Mouse (Mus musculus) testis, adult 2 months (tissue): ENCODE measurements around the gene Insm2. TPM values are rescaled to one million over a fixed set of nuclear protein-coding genes. Genes with fewer than 3 reads are reported as not detected.
A peak's percentile ranks its signal among the peaks of the same experiment; 100 is the strongest.
"Not testable (repeated sequence)": the region's sequence is repeated elsewhere in the genome, so short reads cannot be mapped to it uniquely, and the experiment has no call there.

Experiments
- H3K27ac ChIP-seq: fragments of 200-500 bp; 2 replicates; pipeline ENCODE4 v1.5.1; 2012; ENCODE audit warnings: low read depth, low read length; ENCODE audit not compliant: control insufficient read depth, insufficient read depth
- H3K27me3 ChIP-seq: fragments of 200-500 bp; 2 replicates; pipeline ENCODE4 v1.6.1; 2012; ENCODE audit warnings: mild to moderate bottlenecking, low read length, moderate library complexity; ENCODE audit not compliant: control insufficient read depth, insufficient read depth
- H3K36me3 ChIP-seq: fragments of 200-500 bp; 2 replicates; pipeline ENCODE4 v1.6.1; 2012; ENCODE audit warnings: mild to moderate bottlenecking, low read length; ENCODE audit not compliant: control insufficient read depth, insufficient read depth
- H3K4me1 ChIP-seq: fragments of 200-500 bp; 2 replicates; pipeline ENCODE4 v1.6.1; 2012; ENCODE audit warnings: low read length; ENCODE audit not compliant: control insufficient read depth, insufficient read depth
- H3K4me3 ChIP-seq: fragments of 200-500 bp; 2 replicates; pipeline ENCODE4 v1.5.1; 2012; ENCODE audit warnings: low read depth, mild to moderate bottlenecking, low read length, moderate library complexity, mixed read lengths; ENCODE audit not compliant: control insufficient read depth
- CTCF ChIP-seq: fragments of 200-500 bp; IDR thresholded peaks from 2 replicates; pipeline ENCODE4 v1.5.1; 2012; ENCODE audit warnings: low read depth, mild to moderate bottlenecking, inconsistent platforms, low read length, moderate library complexity; ENCODE audit not compliant: control insufficient read depth, insufficient read depth, insufficient replicate concordance
- POLR2A ChIP-seq: fragments of 200-500 bp; IDR thresholded peaks from 2 replicates; pipeline ENCODE4 v1.6.1; 2012; ENCODE audit warnings: low read depth, mild to moderate bottlenecking, inconsistent platforms, low read length, moderate library complexity; ENCODE audit not compliant: control insufficient read depth
- polyA plus RNA-seq: library from polyadenylated mRNA; depleted of rRNA; stranded (reverse); fragments of >200 nt; gene quantifications from 2 replicates; pipeline ENCODE4 v1.2.3, GENCODE M21; 2012

Insm2 gene
- polyA plus RNA-seq, 1 experiment, result not detected

DNA sequence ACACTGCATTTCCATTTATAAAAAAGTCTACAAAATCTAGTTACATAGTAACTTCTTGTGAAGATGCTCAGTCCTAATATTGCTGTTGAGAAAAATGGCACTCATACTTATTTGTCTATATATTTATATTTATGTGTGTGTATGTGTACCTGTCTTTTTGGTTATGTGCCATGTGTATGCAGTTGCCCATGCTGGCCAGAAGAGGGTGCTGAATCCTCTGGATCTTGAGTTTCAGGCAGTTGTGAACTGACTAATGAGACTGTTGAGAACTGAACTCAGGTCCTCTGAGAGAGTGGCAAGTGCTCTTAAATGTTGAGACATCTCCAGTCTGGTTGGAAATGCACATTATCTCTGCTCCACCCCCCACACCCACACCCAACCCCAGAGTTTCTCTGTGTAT is 26.1 kb upstream of the Insm2 start:
- H3K4me3 ChIP-seq, result no peak overlapping the region
- no peaks in the 10 kb centered on the region for H3K27me3 ChIP-seq
- peaks cover 7% of the 10 kb centered on the region for H3K4me1 ChIP-seq
- H3K36me3 ChIP-seq, result no peaks in the 10 kb centered on the region
- TF ChIP-seq CTCF (no peak), POLR2A (no peak)
- no peak overlapping the region for H3K27ac ChIP-seq

DNA sequence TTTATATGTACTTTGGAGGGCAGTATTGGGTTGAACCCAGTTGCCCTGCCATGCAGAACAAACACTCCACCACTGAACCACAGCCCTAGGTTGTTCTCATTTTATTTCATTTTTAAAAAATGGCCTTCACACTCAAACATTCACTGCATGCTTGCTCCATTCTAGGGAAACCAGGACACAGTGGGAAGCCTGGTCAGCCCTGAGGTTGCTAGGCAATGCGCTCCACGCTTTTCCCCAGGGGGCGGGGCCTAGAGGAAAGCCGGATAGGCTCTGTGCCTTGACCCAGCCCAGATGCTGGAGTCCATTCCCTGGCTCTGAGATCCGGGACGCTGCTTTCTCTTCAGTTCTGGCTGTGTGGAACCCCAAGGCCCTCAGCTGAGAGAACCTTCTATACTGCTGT is 25.4 kb upstream of the Insm2 start:
- Histone ChIP-seq H3K27me3 (no peaks in the 10 kb centered on the region), H3K27ac (no peak overlapping the region), H3K4me3 (no peak overlapping the region), H3K36me3 (no peaks in the 10 kb centered on the region), H3K4me1 (peaks cover 7% of the 10 kb centered on the region)
- TF ChIP-seq POLR2A, result no peak
- TF ChIP-seq CTCF, result no peak

DNA sequence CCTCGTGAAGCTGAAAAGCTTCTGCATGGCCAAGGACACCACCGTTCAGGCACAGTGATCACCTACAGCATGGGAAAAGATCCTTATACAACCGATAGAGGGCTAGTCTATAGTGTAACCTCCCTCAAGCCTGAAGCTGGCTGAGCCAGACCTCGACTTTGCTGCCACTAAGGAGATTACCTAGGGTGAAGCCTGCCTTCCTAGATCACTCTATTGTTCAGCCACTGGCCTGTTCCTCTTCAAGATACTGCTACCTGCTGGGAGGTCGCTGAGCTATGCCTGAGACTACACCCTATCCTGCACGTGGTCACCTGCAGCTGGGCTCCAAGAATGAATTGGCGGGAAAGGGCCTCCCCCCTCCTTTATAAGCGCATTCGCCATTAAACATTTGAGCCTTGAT is 12.3 kb upstream of the Insm2 start:
- H3K4me1 ChIP-seq, result not testable (repeated sequence)

DNA sequence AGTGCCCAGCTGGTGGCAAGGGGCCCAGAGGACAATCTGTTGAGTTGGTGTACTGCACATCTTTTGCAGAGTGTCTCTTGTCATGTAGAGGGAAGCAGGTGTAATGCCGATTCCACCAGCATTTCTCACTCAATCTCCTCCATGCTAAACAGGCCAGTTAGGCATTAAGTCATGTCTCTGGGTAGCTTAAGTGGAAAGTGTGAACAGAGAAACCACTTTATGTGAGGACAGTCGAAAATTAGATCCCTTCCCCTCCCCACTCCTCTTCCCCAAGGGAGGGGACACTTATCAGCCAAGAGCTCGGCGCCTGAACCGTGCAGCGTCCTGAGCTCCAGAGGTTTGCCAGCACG is 715 bp upstream of the Insm2 start:
- TF ChIP-seq CTCF (no peak), POLR2A (no peak)
- H3K27me3 ChIP-seq, result no peaks in the 10 kb centered on the region
- H3K4me1 ChIP-seq, result peaks cover 22% of the 10 kb centered on the region
- H3K27ac ChIP-seq, result no peak overlapping the region
- H3K4me3 ChIP-seq, result peak overlapping the region; percentile 85
- no peaks in the 10 kb centered on the region for H3K36me3 ChIP-seq

More for the DNA sequence above, 12.3 kb upstream of the Insm2 start:
- H3K4me3 ChIP-seq, H3K27me3 ChIP-seq, H3K36me3 ChIP-seq, H3K27ac ChIP-seq: not testable (repeated sequence)

DNA sequence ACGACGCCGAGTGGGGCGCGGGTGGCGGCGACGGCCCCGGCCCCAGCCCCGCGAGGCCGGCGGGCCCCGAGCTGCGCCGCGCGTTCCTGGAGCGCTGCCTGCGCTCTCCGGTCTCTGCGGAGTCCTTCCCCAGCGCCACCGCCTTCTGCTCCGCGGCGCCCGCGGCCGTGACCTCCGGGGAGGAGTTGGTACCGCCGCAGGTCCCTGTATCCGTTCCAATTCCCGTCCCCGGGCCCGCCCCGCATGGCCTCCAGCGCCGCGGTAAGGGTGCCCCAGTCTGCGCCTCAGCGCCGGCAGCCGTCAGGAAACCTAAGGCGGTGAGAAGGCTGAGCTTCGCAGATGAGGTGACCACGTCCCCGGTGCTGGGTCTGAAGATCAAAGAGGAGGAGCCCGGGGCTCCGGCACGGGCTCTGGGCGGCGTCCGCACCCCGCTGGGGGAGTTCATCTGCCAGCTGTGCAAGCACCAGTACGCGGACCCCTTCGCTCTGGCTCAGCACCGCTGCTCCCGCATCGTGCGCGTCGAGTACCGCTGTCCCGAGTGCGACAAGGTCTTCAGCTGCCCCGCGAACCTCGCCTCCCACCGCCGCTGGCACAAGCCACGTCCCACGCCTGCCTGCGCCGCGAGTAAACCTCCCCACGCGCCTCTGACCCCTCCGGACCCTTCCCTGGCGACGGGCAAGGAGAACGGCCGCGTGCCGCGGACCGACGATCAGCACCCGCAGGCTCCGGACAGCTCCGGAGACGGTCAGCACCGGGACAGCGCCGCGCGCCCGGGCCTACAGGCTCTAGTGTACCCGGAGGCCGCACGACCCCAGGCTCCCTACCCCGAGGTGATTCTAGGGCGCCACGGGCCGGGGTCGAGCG is 644 bp downstream of the Insm2 start:
- TF ChIP-seq CTCF (no peak), POLR2A (no peak)
- Histone ChIP-seq H3K36me3 (no peaks in the 10 kb centered on the region), H3K4me3 (peak overlapping the region; percentile 85), H3K27me3 (no peaks in the 10 kb centered on the region), H3K4me1 (peaks cover 22% of the 10 kb centered on the region), H3K27ac (no peak overlapping the region)

DNA sequence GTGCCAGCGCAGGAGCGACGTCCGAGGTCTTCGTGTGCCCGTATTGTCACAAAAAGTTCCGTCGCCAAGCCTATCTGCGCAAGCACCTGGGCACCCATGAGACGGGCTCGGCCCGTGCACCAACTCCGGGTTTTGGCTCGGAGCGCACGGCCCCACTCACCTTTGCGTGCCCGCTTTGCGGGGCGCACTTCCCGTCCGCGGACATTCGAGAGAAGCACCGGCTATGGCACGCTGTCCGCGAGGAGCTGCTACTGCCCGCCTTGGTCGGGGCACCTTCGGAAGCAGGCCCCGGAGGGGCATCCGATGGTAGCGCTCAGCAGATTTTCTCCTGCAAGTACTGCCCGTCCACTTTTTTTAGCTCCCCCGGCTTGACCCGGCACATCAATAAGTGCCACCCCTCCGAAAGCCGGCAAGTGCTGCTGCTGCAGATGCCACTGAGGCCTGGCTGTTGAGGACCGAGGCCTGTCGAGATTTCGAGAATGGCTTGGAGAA is 1.3 kb downstream of the Insm2 start:
- no peaks in the 10 kb centered on the region for H3K27me3 ChIP-seq

DNA sequence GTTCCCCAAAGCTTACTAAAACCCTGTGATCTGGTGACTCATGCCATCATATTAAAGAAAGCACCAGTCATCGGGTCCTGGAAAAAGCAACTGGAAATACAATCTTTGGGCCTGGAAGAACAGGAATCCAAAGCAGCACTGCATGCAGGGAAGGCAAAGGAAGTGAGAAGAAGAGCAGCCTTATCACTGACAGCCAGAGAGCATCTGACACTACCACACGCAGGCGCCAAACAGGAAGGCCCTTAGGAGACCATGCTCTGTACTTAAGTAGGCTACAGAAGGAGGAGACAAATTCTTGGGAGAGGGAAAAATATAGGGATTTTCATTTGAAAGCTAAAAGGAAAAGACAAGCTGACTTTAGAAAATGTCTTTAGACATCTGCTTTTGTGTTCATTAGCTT is 5.2 kb downstream of the Insm2 start:
- TF ChIP-seq CTCF (no peak), POLR2A (no peak)
- Histone ChIP-seq H3K27me3 (no peaks in the 10 kb centered on the region), H3K4me3 (no peak overlapping the region), H3K4me1 (peaks cover 16% of the 10 kb centered on the region), H3K27ac (no peak overlapping the region), H3K36me3 (no peaks in the 10 kb centered on the region)

More for the DNA sequence above, 1.3 kb downstream of the Insm2 start:
- Histone ChIP-seq H3K4me1 (peaks cover 22% of the 10 kb centered on the region), H3K27ac (no peak overlapping the region), H3K36me3 (no peaks in the 10 kb centered on the region), H3K4me3 (peak overlapping the region; percentile 85)
- no peak for TF ChIP-seq POLR2A
- TF ChIP-seq CTCF, result no peak

DNA sequence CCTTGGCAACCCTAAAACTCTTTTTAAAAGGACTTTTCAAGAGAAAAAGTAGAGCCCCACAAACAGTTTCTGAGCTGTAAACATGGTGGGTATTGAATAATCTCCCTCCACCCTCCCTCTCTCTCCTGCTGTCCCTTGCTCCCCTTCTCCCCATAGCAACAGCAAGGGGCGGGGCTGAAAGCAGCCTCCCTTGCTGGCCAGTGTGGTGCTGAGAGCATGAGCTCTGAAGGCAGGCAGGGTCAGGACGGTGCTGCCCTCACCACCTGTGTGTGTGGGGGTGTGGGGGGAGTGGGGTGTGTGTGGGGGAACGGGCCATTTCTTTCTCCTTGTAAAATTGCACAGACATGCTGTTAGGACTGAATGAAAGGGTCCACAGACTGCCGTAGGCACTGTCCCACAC is 8.7 kb downstream of the Insm2 start:
- no peak overlapping the region for H3K4me3 ChIP-seq
- H3K27me3 ChIP-seq, result no peaks in the 10 kb centered on the region
- H3K4me1 ChIP-seq, result no peaks in the 10 kb centered on the region
- H3K36me3 ChIP-seq, result no peaks in the 10 kb centered on the region; the same call in 1 of the 2 replicates
- TF ChIP-seq POLR2A, result no peak
- no peak for TF ChIP-seq CTCF
- H3K27ac ChIP-seq, result no peak overlapping the region
